Mouse (Mus musculus): ENCODE data around the gene Hmgcs2.

The Hmgcs2 gene

GRCm38 (mm10) chr3:98280933-98281678 is 871 bp downstream of the Hmgcs2 start:
- peak; percentile 65 to 71 for DNase-seq

GRCm38 (mm10) chr3:98282422-98282821 is 2.2 kb downstream of the Hmgcs2 start:
- DNase-seq: no peak

GRCm38 (mm10) chr3:98283205-98283604 is 3.0 kb downstream of the Hmgcs2 start:
- no peak for DNase-seq

GRCm38 (mm10) chr3:98291044-98291443 is 10.8 kb downstream of the Hmgcs2 start:
- no peak for DNase-seq

- no peak for DNase-seq
Observed at GRCm38 (mm10) chr3:98295965-98296364, 15.7 kb downstream of the Hmgcs2 start.

GRCm38 (mm10) chr3:98299391-98300100 is 19.3 kb downstream of the Hmgcs2 start:
- DNase-seq: no peak

- DNase-seq: no peak
Observed at GRCm38 (mm10) chr3:98300266-98300665, 20.0 kb downstream of the Hmgcs2 start.

GRCm38 (mm10) chr3:98301761-98302160 is 21.5 kb downstream of the Hmgcs2 start:
- DNase-seq: no peak

GRCm38 (mm10) chr3:98308606-98309005 is 28.4 kb downstream of the Hmgcs2 start:
- DNase-seq: no peak

GRCm38 (mm10) chr3:98310456-98310855 is 30.2 kb downstream of the Hmgcs2 start:
- DNase-seq: no peak

GRCm38 (mm10) chr3:98312867-98313266 is 32.6 kb downstream of the Hmgcs2 start:
- DNase-seq: peak; percentile 55 to 67

GRCm38 (mm10) chr3:98313294-98314155 is 33.3 kb downstream of the Hmgcs2 start:
- DNase-seq: no peak

GRCm38 (mm10) chr3:98315181-98315580 is 34.9 kb downstream of the Hmgcs2 start:
- no peak for DNase-seq

- no peak for DNase-seq
Observed at GRCm38 (mm10) chr3:98317143-98317542, 36.9 kb downstream of the Hmgcs2 start.

GRCm38 (mm10) chr3:98319190-98319589 is 39.0 kb downstream of the Hmgcs2 start:
- DNase-seq: no peak

- no peak for DNase-seq
Observed at GRCm38 (mm10) chr3:98322209-98322608, 42.0 kb downstream of the Hmgcs2 start.

- no peak for DNase-seq
Observed at GRCm38 (mm10) chr3:98324235-98324634, 44.0 kb downstream of the Hmgcs2 start.

- DNase-seq: peak in 1 of 2 experiments; percentile 18
Observed at GRCm38 (mm10) chr3:98334010-98334409, 53.8 kb downstream of the Hmgcs2 start.

- peak in 1 of 2 experiments; percentile 36 for DNase-seq
Observed at GRCm38 (mm10) chr3:98335331-98335730, 55.1 kb downstream of the Hmgcs2 start.

GRCm38 (mm10) chr3:98335886-98336285 is 55.7 kb downstream of the Hmgcs2 start:
- no peak for DNase-seq

GRCm38 (mm10) chr3:98336661-98337654 is 56.7 kb downstream of the Hmgcs2 start:
- no peak for DNase-seq

- peak; percentile 84 to 89 for DNase-seq
Observed at GRCm38 (mm10) chr3:98338584-98339041, 58.4 kb downstream of the Hmgcs2 start.
